Mouse (Mus musculus) ES-Bruce4 (cell line): ENCODE measurements around the gene Bsdc1.

Experiments used
- CTCF ChIP-seq: IDR thresholded peaks from one replicate; pipeline ENCODE4 v1.8.1; 2011; ENCODE audit warnings: low read depth, low read length
- POLR2A ChIP-seq: IDR thresholded peaks from one replicate; pipeline ENCODE4 v1.8.1; 2011; ENCODE audit warnings: low read length; ENCODE audit not compliant: insufficient read depth

- TF ChIP-seq CTCF (peak; percentile 59), POLR2A (no peak)
Observed at GRCm38 (mm10) chr4:129514300-129514898, 53.0 kb downstream of the Bsdc1 start.
